In genomic region chr5:91962259-91962638, GRCm38 (mm10) we compare ENCODE assay signal across 8 mouse cellular contexts. TPM values are rescaled to one million over a fixed set of nuclear protein-coding genes. Genes with fewer than 3 reads are reported as not detected.
DNase-seq lines count a peak whose midpoint lies in the region; ATAC-seq and TF ChIP-seq lines count a peak whose summit lies in the region.

No protein-coding gene starts in this region.

- no peak for DNase-seq in gastrocnemius, adult 2 months
- no peak for DNase-seq in gastrocnemius, postnatal 14 days
- peak; percentile 95 for DNase-seq in MEL (ENCODE audit: low read depth, low spot score)
- no peak for DNase-seq in urinary bladder, postnatal 14 days (ENCODE audit: low spot score)
- no peak for DNase-seq in cerebellum, postnatal 4 days (ENCODE audit: low spot score in 2 of 2)

- H3K4me1 ChIP-seq in MEL (ENCODE audit: control insufficient read depth in 1 of 2, insufficient read depth in 2 of 2, low read length in 2 of 2): peaks cover 17 to 21% of the 10 kb centered on the region in 2 experiments
- H3K4me1 ChIP-seq in forebrain, embryonic 13.5 days: peaks cover 30% of the 10 kb centered on the region
- H3K4me1 ChIP-seq in limb, embryonic 15.5 days: peaks cover 21% of the 10 kb centered on the region
- H3K4me1 ChIP-seq in neural tube, embryonic 12.5 days: peaks cover 18% of the 10 kb centered on the region

- TF ChIP-seq POLR2A in MEL (IDR thresholded peaks at IDR 0.05; ENCODE audit: control insufficient read depth in 1 of 2, insufficient read depth in 1 of 2, low read depth in 1 of 2, low read length in 2 of 2, poor library complexity in 1 of 2): no peak; a peak in 1 of 4 replicates

- peak overlapping the region; percentile 94 for H3K9ac ChIP-seq in MEL (ENCODE audit: control insufficient read depth, low read depth, low read length, poor library complexity, severe bottlenecking)
- peak overlapping the region; percentile 85 for H3K9ac ChIP-seq in forebrain, embryonic 13.5 days
- peak overlapping the region; percentile 69 for H3K9ac ChIP-seq in limb, embryonic 15.5 days
- peak overlapping the region; percentile 76 for H3K9ac ChIP-seq in neural tube, embryonic 12.5 days

- TF ChIP-seq RAD21 in MEL (IDR thresholded peaks at IDR 0.05; ENCODE audit: low read depth, low read length): no peak; the same call in 1 of the 2 replicates

- ATAC-seq in forebrain, embryonic 13.5 days: no peak
- ATAC-seq in limb, embryonic 15.5 days (ENCODE audit: insufficient number of reproducible peaks, low FRiP score, low TSS enrichment, low read depth): no peak
- ATAC-seq in neural tube, embryonic 12.5 days (ENCODE audit: low FRiP score, low read depth): no peak

- no peaks in the 10 kb centered on the region for H3K27me3 ChIP-seq in MEL (ENCODE audit: control insufficient read depth in 1 of 2, insufficient read depth in 2 of 2, low read length in 2 of 2)
- no peaks in the 10 kb centered on the region for H3K27me3 ChIP-seq in forebrain, embryonic 13.5 days
- H3K27me3 ChIP-seq in limb, embryonic 15.5 days: no peaks in the 10 kb centered on the region
- H3K27me3 ChIP-seq in neural tube, embryonic 12.5 days (replicated peaks): no peaks in the 10 kb centered on the region

- peak; percentile 78 to 90 for TF ChIP-seq EP300 in MEL (IDR thresholded peaks at IDR 0.05; ENCODE audit: low read depth in 1 of 2, low read length in 2 of 2)

- no peaks in the 10 kb centered on the region for H3K9me3 ChIP-seq in MEL (replicated peaks; ENCODE audit: insufficient read depth, low read length)
- H3K9me3 ChIP-seq in forebrain, embryonic 13.5 days (replicated peaks): no peaks in the 10 kb centered on the region
- no peaks in the 10 kb centered on the region for H3K9me3 ChIP-seq in limb, embryonic 15.5 days
- no peaks in the 10 kb centered on the region for H3K9me3 ChIP-seq in neural tube, embryonic 12.5 days

- peaks cover 24% of the 10 kb centered on the region for H3K79me2 ChIP-seq in MEL (ENCODE audit: control insufficient read depth, insufficient read depth, low read length, poor library complexity)

- under 1% methylated on average over 14 of the region's 14 CpGs for WGBS in forebrain, embryonic 13.5 days
- WGBS in limb, embryonic 15.5 days: 0% methylated on average over 14 of the region's 14 CpGs
- WGBS in neural tube, embryonic 12.5 days: under 1% methylated on average over 14 of the region's 14 CpGs

- intact Hi-C loops in gastrocnemius, adult 2 months (cut with DNase I): loop anchor here (1.0 to 10.0 kb wide), 4 partner anchors 80 to 1303 kb away; partner anchors contain the start of genes Ccng2 and Uso1
- intact Hi-C loops in gastrocnemius, postnatal 14 days (cut with DNase I; ENCODE audit: low total_unique reads): loop anchor here (5.0 kb wide), 1 partner anchor 155 kb away; no protein-coding TSS in a partner anchor

- no peak for TF ChIP-seq CTCF in gastrocnemius, adult 2 months (IDR thresholded peaks at IDR 0.05)
- TF ChIP-seq CTCF in MEL (IDR thresholded peaks at IDR 0.05 in 2 of 3, conservative IDR thresholded peaks at IDR 0.05 in 1 of 3; ENCODE audit: control insufficient read depth in 1 of 3, insufficient read depth in 1 of 3, low read depth in 2 of 3, low read length in 3 of 3, poor library complexity in 1 of 3, severe bottlenecking in 1 of 3): no peak

- peak overlapping the region; percentile 90 for H3K4me3 ChIP-seq in gastrocnemius, adult 2 months
- H3K4me3 ChIP-seq in MEL (ENCODE audit: control insufficient read depth in 1 of 2, insufficient read depth in 1 of 2, low read depth in 2 of 2, low read length in 2 of 2): peak overlapping the region; percentile 91 to 100
- peak overlapping the region; percentile 74 for H3K4me3 ChIP-seq in forebrain, embryonic 13.5 days
- peak overlapping the region; percentile 72 for H3K4me3 ChIP-seq in limb, embryonic 15.5 days
- H3K4me3 ChIP-seq in neural tube, embryonic 12.5 days: peak overlapping the region; percentile 74

- peak overlapping the region; percentile 97 for H3K27ac ChIP-seq in gastrocnemius, adult 2 months
- peak overlapping the region; percentile 98 for H3K27ac ChIP-seq in MEL (ENCODE audit: control insufficient read depth, low read depth, low read length)
- H3K27ac ChIP-seq in forebrain, embryonic 13.5 days: peak overlapping the region; percentile 96
- peak overlapping the region; percentile 99 for H3K27ac ChIP-seq in limb, embryonic 15.5 days
- H3K27ac ChIP-seq in neural tube, embryonic 12.5 days: peak overlapping the region; percentile 89

- H3K36me3 ChIP-seq in MEL (ENCODE audit: control insufficient read depth in 1 of 2, insufficient read depth in 2 of 2, low read length in 2 of 2): peaks cover 0 to 36% of the 10 kb centered on the region in 2 experiments; a peak in 3 of 4 replicates
- peaks cover 3% of the 10 kb centered on the region for H3K36me3 ChIP-seq in forebrain, embryonic 13.5 days (ENCODE audit: poor library complexity, severe bottlenecking)
- H3K36me3 ChIP-seq in limb, embryonic 15.5 days: peaks cover 2% of the 10 kb centered on the region
- H3K36me3 ChIP-seq in neural tube, embryonic 12.5 days: peaks cover 2% of the 10 kb centered on the region

- H3K4me2 ChIP-seq in forebrain, embryonic 13.5 days: peak overlapping the region; percentile 70
- H3K4me2 ChIP-seq in limb, embryonic 15.5 days: peak overlapping the region; percentile 51
- H3K4me2 ChIP-seq in neural tube, embryonic 12.5 days (replicated peaks): peak overlapping the region; percentile 72

TF ChIP-seq in MEL, 35 proteins besides CTCF, POLR2A, EP300 and RAD21 (continues in another document):
- TF ChIP-seq ZC3H11A (IDR thresholded peaks at IDR 0.05; ENCODE audit: low read depth, low read length) (no peak), MEF2A (IDR thresholded peaks at IDR 0.05; ENCODE audit: extremely low read depth, insufficient replicate concordance, low read depth, low read length, poor library complexity, severe bottlenecking) (peak; percentile 16; the same call in 1 of the 2 replicates), USF1 (IDR thresholded peaks at IDR 0.05; ENCODE audit: low read depth, low read length) (no peak), POLR2AphosphoS2 (IDR thresholded peaks at IDR 0.05; ENCODE audit: low read length) (0 out of 2 replicates have a peak, but pooled peaks have one; percentile 14), ZMIZ1 (IDR thresholded peaks at IDR 0.05; ENCODE audit: low read depth, low read length) (peak; percentile 61; the same call in 1 of the 2 replicates), CHD1 (IDR thresholded peaks at IDR 0.05; ENCODE audit: low read depth, low read length) (peak; percentile 31; the same call in 1 of the 2 replicates), TCF12 (IDR thresholded peaks at IDR 0.05; ENCODE audit: low read depth, low read length) (peak; percentile 74), MAZ (IDR thresholded peaks at IDR 0.05; ENCODE audit: low read depth, low read length) (0 out of 2 replicates have a peak, but pooled peaks have one; percentile 61), ZKSCAN1 (IDR thresholded peaks at IDR 0.05; ENCODE audit: low read depth, low read length) (no peak), ETS1 (IDR thresholded peaks at IDR 0.05; ENCODE audit: low read depth, low read length) (peak; percentile 97), BHLHE40 (IDR thresholded peaks at IDR 0.05; ENCODE audit: borderline replicate concordance, low read depth, low read length) (no peak; the same call in 1 of the 2 replicates), MYC (IDR thresholded peaks at IDR 0.05; ENCODE audit: low read depth, low read length) (peak; percentile 86), SMC3 (IDR thresholded peaks at IDR 0.05; ENCODE audit: low read depth, low read length) (no peak), NELFE (IDR thresholded peaks at IDR 0.05; ENCODE audit: low read depth, low read length) (no peak), RCOR1 (IDR thresholded peaks at IDR 0.05; ENCODE audit: low read depth, low read length) (peak; percentile 90), TBP (IDR thresholded peaks at IDR 0.05; ENCODE audit: low read depth, low read length) (peak; percentile 94), MAX (IDR thresholded peaks at IDR 0.05; ENCODE audit: low read length) (peak; percentile 82), TAL1 (IDR thresholded peaks at IDR 0.05; ENCODE audit: low read length) (no peak), POLR2AphosphoS5 (IDR thresholded peaks at IDR 0.05; ENCODE audit: borderline replicate concordance, low read depth, low read length) (no peak), GABPA (IDR thresholded peaks at IDR 0.05; ENCODE audit: low read depth, low read length) (no peak), MAFK (IDR thresholded peaks at IDR 0.05; ENCODE audit: borderline replicate concordance, low read depth, low read length) (peak; percentile 61; the same call in 1 of the 2 replicates), MYB (IDR thresholded peaks at IDR 0.05; ENCODE audit: low read depth, low read length) (peak; percentile 42; the same call in 1 of the 2 replicates), SIN3A (IDR thresholded peaks at IDR 0.05; ENCODE audit: low read length) (peak; percentile 97), NRF1 (IDR thresholded peaks at IDR 0.05; ENCODE audit: insufficient read depth, low read depth, low read length, poor library complexity, severe bottlenecking) (peak; percentile 11; the same call in 1 of the 2 replicates), USF2 (IDR thresholded peaks at IDR 0.05; ENCODE audit: borderline replicate concordance in 1 of 2, insufficient read depth in 1 of 2, low read depth in 1 of 2, low read length in 2 of 2) (no peak)

RNA-seq across cellular contexts. Expression of gene Rchy1, which starts 0.6 kb away (rescaled TPM):
- total RNA-seq in gastrocnemius, adult 2 months (2021): 10 to 100 TPM; 28.2 to 31.2 TPM
- total RNA-seq in gastrocnemius, postnatal 14 days (2021): 10 to 100 TPM; 28.0 to 29.5 TPM
- total RNA-seq in MEL (2012; rRNA removed): 24.8 and 28.6 TPM in 2 replicates
- 10 to 100 TPM; 26.9 to 74.4 TPM for polyA plus RNA-seq in MEL (2012; ENCODE audit: insufficient read depth in 1 of 2, insufficient read length in 2 of 2, low read depth in 1 of 2, low replicate concordance in 2 of 2, missing spikeins in 1 of 2)
- polyA plus RNA-seq in forebrain, embryonic 13.5 days (2015; fragmentation: Nextera tagmentation; extraction: Ambion mirVana): 67.6 and 70.0 TPM in 2 replicates
- polyA plus RNA-seq in limb, embryonic 15.5 days (2015; fragmentation: Nextera tagmentation; extraction: Ambion mirVana): 78.8 and 82.2 TPM in 2 replicates
- 70.6 and 78.8 TPM in 2 replicates for polyA plus RNA-seq in neural tube, embryonic 12.5 days (2016; fragmentation: Nextera tagmentation; extraction: Ambion mirVana)

RNA-seq across cellular contexts. Expression of gene Odaph, which starts 25.0 kb away (rescaled TPM):
- not detected for total RNA-seq in gastrocnemius, adult 2 months (2021)
- total RNA-seq in gastrocnemius, postnatal 14 days (2021): not detected
- 0.27 TPM in 1 of 2 replicates, not detected in the other for total RNA-seq in MEL (2012; rRNA removed)
- polyA plus RNA-seq in MEL (2012; ENCODE audit: insufficient read depth in 1 of 2, insufficient read length in 2 of 2, low read depth in 1 of 2, low replicate concordance in 2 of 2, missing spikeins in 1 of 2): under 1 TPM in 1 of 2 experiments, not detected in 1; 0.65 TPM
- not detected in 2 replicates for polyA plus RNA-seq in forebrain, embryonic 13.5 days (2015; fragmentation: Nextera tagmentation; extraction: Ambion mirVana)
- 0.20 TPM in 1 of 2 replicates, not detected in the other for polyA plus RNA-seq in limb, embryonic 15.5 days (2015; fragmentation: Nextera tagmentation; extraction: Ambion mirVana)
- polyA plus RNA-seq in neural tube, embryonic 12.5 days (2016; fragmentation: Nextera tagmentation; extraction: Ambion mirVana): not detected in 2 replicates
